22 mouse cellular contexts compared by ENCODE assay signal in the genomic region with DNA sequence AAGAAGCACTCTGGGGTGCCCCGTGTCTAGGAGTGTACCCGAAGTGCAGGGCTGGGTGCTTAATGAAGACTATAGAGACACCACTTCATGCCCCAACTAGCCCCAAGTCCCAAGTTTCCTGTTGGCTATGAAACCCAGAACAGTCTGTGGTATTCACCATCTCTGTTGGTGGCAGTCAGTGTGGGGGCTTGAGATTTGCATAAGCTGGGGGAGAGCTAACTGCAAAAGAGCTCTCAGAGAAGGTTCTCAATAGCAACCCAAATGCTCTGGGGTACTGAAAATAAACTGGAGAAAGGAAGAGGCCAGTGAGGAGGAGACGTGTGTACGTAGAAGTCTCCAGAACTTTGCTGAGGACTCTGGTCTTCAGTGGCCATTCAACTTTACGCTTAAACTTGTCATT. TPM values are rescaled to one million over a fixed set of nuclear protein-coding genes. Genes with fewer than 3 reads are reported as not detected.
"Had no signal": no experiment of that assay in that cellular context is flagged by ENCODE, and none has a peak within 500 bp of the region (broad histone marks: within the 10 kb centered on the region; RNA-seq: fewer than 3 reads in every experiment).

No protein-coding gene starts in this region.

- DNase-seq: cerebellum, adult 8-10 months; cerebellum, adult 9-10 months; cerebellum, adult 9-11 months; cerebellum, postnatal 10 days; cerebellum, postnatal 14 days; cerebellum, postnatal 25 days; cerebellum, postnatal 36 days; embryo, embryonic 11 days; forebrain, postnatal 0 days; gastrocnemius, postnatal 10 days; gastrocnemius, postnatal 14 days; gastrocnemius, postnatal 25 days; gastrocnemius, postnatal 36 days; heart, adult 11 months; heart, adult 2 months had no signal

- ATAC-seq: forebrain, embryonic 13.5 days; forebrain, embryonic 14.5 days; forebrain, embryonic 15.5 days; forebrain, embryonic 16.5 days; forebrain, postnatal 0 days had no signal

RNA-seq across cellular contexts. Expression of a gene that starts 9.8 kb away (rescaled TPM):
- total RNA-seq: common myeloid progenitor, adult 5-6 weeks; gastrocnemius, adult 2 months; granulocyte monocyte progenitor cell, adult 5-6 weeks had no signal
